Mouse (Mus musculus) embryonic facial prominence, embryonic 11.5 days (tissue): ENCODE measurements around the gene Tbl2. TPM values are rescaled to one million over a fixed set of nuclear protein-coding genes. Genes with fewer than 3 reads are reported as not detected.
A peak's percentile ranks its signal among the peaks of the same experiment; 100 is the strongest.

ENCODE experiments used
- ATAC-seq: fragments of 200-750 bp; cut with Nextera tagmentation; replicated peaks from 2 replicates; pipeline ENCODE4 v1.8.0; 2017; ENCODE audit warnings: low read depth; ENCODE audit not compliant: insufficient number of reproducible peaks, low FRiP score, low TSS enrichment
- DNase-seq: peaks from one replicate; pipeline ENCODE4 v3.0.0-alpha.2; 2015; ENCODE audit warnings: low spot score
- H3K27ac ChIP-seq: fragments of 300-500 bp; sonication (generic); replicated peaks from 2 replicates; pipeline ENCODE4 v1.5.1; 2014; ENCODE audit warnings: mild to moderate bottlenecking, low read depth, low read length, control low read depth
- H3K27me3 ChIP-seq: fragments of 300-500 bp; sonication (generic); 2 replicates; pipeline ENCODE4 v1.6.1; 2014; ENCODE audit warnings: mild to moderate bottlenecking, low read length, moderate library complexity, mixed read lengths; ENCODE audit not compliant: control insufficient read depth, insufficient read depth
- H3K36me3 ChIP-seq: fragments of 300-500 bp; sonication (generic); replicated peaks from 2 replicates; pipeline ENCODE4 v1.6.1; 2014; ENCODE audit warnings: low read depth, mild to moderate bottlenecking, low read length, moderate library complexity, mixed read lengths; ENCODE audit not compliant: control insufficient read depth, insufficient read depth
- H3K4me1 ChIP-seq: fragments of 300-500 bp; sonication (generic); 2 replicates; pipeline ENCODE4 v1.6.1; 2014; ENCODE audit warnings: low read length, mixed read lengths; ENCODE audit not compliant: control insufficient read depth, insufficient read depth
- H3K4me2 ChIP-seq: fragments of 300-500 bp; sonication (generic); 2 replicates; pipeline ENCODE4 v1.6.1; 2014; ENCODE audit warnings: low read depth, mild to moderate bottlenecking, control low read depth, low read length, moderate library complexity
- H3K4me3 ChIP-seq: fragments of 300-500 bp; sonication (generic); 2 replicates; pipeline ENCODE4 v1.5.1; 2014; ENCODE audit warnings: low read depth, low read length, control low read depth
- H3K9ac ChIP-seq: fragments of 300-500 bp; sonication (generic); replicated peaks from 2 replicates; pipeline ENCODE4 v1.6.1; 2014; ENCODE audit warnings: mild to moderate bottlenecking, control low read depth, low read length
- H3K9me3 ChIP-seq: fragments of 300-500 bp; sonication (generic); replicated peaks from 2 replicates; pipeline ENCODE4 v1.6.1; 2016; ENCODE audit warnings: mild to moderate bottlenecking, low read length, inconsistent platforms, mixed read lengths; ENCODE audit not compliant: control insufficient read depth
- WGBS: fragments of 180-500 bp; shearing (Covaris S2); extraction: QIAGEN DNeasy Blood & Tissue Kit; methylation state at CpG from one replicate; pipeline ENCODE4 v1.1.7; 2014; 5-methylcytosine and 5-hydroxymethylcytosine counted together
- polyA plus RNA-seq: library from polyadenylated mRNA; unstranded; fragments of >200 nt; fragmentation: Nextera tagmentation; extraction: Ambion mirVana; gene quantifications from 2 replicates; pipeline ENCODE4 v1.2.1, GENCODE M21; 2014

Gene Tbl2
- polyA plus RNA-seq, 1 experiment from 2014 or later: 20.8 TPM

DNA sequence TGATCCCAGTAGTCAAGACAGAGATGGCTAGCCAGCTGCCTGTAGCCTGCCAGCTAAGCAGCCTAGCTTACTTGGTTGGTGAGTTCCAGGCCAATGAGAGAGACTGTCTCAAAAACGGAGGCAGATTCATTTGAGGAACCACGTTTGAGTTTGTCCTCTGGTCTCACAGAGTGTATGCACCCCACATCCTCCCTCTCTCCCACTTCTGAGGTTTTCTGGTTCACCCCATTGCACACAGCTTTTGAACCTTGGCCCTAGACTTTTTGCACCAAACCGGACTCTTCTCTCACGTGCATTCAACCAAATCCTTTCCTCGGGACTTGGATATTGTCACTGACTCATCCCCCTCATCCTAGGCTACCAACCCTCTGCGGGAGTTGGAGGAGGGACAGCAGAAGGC is 39.5 kb upstream of the Tbl2 start:
- Histone ChIP-seq H3K4me3 (no peak overlapping the region), H3K36me3 (no peaks in the 10 kb centered on the region), H3K4me2 (no peak overlapping the region), H3K9ac (no peak overlapping the region), H3K4me1 (peaks cover 4% of the 10 kb centered on the region; the same call in 1 of the 2 replicates), H3K27me3 (peaks cover 22% of the 10 kb centered on the region), H3K9me3 (no peaks in the 10 kb centered on the region), H3K27ac (no peak overlapping the region)
- ATAC-seq (no peak), DNase-seq (no peak)
- WGBS: 68% methylated on average over 6 of the region's 6 CpGs

DNA sequence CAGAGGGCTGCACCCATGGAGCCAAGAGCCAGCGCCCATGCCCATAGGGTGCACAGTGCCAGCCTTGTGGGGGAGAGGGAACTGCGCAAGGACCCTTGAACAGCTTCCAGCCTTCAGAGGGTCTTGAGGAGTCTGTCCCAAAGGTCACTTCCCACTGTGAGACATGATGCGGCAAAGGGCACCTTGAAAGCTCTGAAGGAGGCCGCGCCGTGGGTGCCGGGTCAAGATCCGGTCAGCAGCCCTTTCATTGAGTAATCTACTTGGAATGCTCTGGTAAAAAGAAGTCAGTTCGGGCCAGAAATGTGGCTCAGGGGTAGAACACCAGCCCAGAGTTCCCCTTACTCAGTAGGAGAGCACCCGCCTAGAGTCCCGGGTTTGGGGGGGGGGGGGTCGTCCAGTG is 35.7 kb upstream of the Tbl2 start:
- DNase-seq (no peak), ATAC-seq (no peak)
- Histone ChIP-seq H3K9me3 (no peaks in the 10 kb centered on the region), H3K27ac (no peak overlapping the region), H3K4me1 (no peaks in the 10 kb centered on the region), H3K4me2 (no peak overlapping the region), H3K36me3 (no peaks in the 10 kb centered on the region), H3K9ac (no peak overlapping the region), H3K4me3 (no peak overlapping the region), H3K27me3 (peaks cover 3% of the 10 kb centered on the region; the same call in 1 of the 2 replicates)
- WGBS: 84% methylated on average over 12 of the region's 12 CpGs

- DNase-seq (no peak), ATAC-seq (no peak)
- Histone ChIP-seq H3K9me3 (no peaks in the 10 kb centered on the region), H3K9ac (no peak overlapping the region), H3K4me1 (no peaks in the 10 kb centered on the region), H3K4me3 (no peak overlapping the region), H3K27me3 (no peaks in the 10 kb centered on the region), H3K27ac (no peak overlapping the region), H3K4me2 (no peak overlapping the region), H3K36me3 (no peaks in the 10 kb centered on the region)
- 85% methylated on average over 8 of the region's 8 CpGs for WGBS
Observed at GRCm38 (mm10) chr5:135115241-135115640, 34.2 kb upstream of the Tbl2 start.

GRCm38 (mm10) chr5:135118589-135119081 is 30.8 kb upstream of the Tbl2 start:
- no peak for ATAC-seq
- Histone ChIP-seq H3K4me3 (no peak overlapping the region), H3K9ac (no peak overlapping the region), H3K4me1 (no peaks in the 10 kb centered on the region), H3K9me3 (no peaks in the 10 kb centered on the region), H3K27me3 (no peaks in the 10 kb centered on the region), H3K4me2 (no peak overlapping the region), H3K36me3 (no peaks in the 10 kb centered on the region), H3K27ac (no peak overlapping the region)
- WGBS: 33% methylated on average over 6 of the region's 6 CpGs
- peak; percentile 70 for DNase-seq

- no peaks in the 10 kb centered on the region for H3K4me1 ChIP-seq
- H3K9me3 ChIP-seq: no peaks in the 10 kb centered on the region
- H3K27me3 ChIP-seq: no peaks in the 10 kb centered on the region
- H3K4me2 ChIP-seq: no peak overlapping the region
- no peaks in the 10 kb centered on the region for H3K36me3 ChIP-seq
- DNase-seq: no peak
- no peak for ATAC-seq
- H3K9ac ChIP-seq: no peak overlapping the region
- WGBS: 67% methylated on average over 4 of the region's 4 CpGs
- no peak overlapping the region for H3K4me3 ChIP-seq
- no peak overlapping the region for H3K27ac ChIP-seq
Observed at GRCm38 (mm10) chr5:135120753-135121152, 28.7 kb upstream of the Tbl2 start.

- H3K27ac ChIP-seq: no peak overlapping the region
Observed at GRCm38 (mm10) chr5:135126121-135126520, 23.3 kb upstream of the Tbl2 start.

DNA sequence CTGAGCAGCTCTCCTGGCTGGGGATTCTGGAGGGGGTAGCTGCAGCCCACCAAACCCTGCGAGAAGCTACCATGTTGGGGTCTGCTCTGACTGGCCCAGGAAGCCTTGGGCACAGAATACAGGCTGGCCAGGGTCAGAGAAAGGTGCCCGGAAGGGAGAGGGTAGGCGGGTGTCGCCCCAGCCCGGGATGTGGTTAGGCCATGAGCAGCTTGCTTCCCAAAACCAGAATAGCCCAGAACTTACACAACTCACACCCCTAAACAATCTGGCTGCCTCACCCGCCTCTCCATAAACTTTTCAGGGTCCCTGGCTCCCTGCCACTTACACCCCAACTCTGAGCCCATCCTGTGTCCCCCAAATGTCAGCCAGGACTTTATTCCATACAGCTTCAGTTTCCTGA is 21.8 kb upstream of the Tbl2 start:
- Histone ChIP-seq H3K36me3 (no peaks in the 10 kb centered on the region), H3K4me3 (no peak overlapping the region), H3K9ac (no peak overlapping the region), H3K27me3 (peaks cover 7% of the 10 kb centered on the region), H3K4me1 (no peaks in the 10 kb centered on the region), H3K9me3 (no peaks in the 10 kb centered on the region), H3K27ac (no peak overlapping the region), H3K4me2 (no peak overlapping the region)
- WGBS: 83% methylated on average over 6 of the region's 6 CpGs
- no peak for ATAC-seq
- no peak for DNase-seq

More at GRCm38 (mm10) chr5:135126121-135126520, 23.3 kb upstream of the Tbl2 start:
- no peak for ATAC-seq
- DNase-seq: no peak
- H3K4me3 ChIP-seq: no peak overlapping the region
- no peaks in the 10 kb centered on the region; the same call in 1 of the 2 replicates for H3K27me3 ChIP-seq
- H3K36me3 ChIP-seq: no peaks in the 10 kb centered on the region
- no peak overlapping the region for H3K4me2 ChIP-seq
- 57% methylated on average over 6 of the region's 6 CpGs for WGBS
- no peaks in the 10 kb centered on the region for H3K4me1 ChIP-seq
- H3K9me3 ChIP-seq: no peaks in the 10 kb centered on the region
- no peak overlapping the region for H3K9ac ChIP-seq

DNA sequence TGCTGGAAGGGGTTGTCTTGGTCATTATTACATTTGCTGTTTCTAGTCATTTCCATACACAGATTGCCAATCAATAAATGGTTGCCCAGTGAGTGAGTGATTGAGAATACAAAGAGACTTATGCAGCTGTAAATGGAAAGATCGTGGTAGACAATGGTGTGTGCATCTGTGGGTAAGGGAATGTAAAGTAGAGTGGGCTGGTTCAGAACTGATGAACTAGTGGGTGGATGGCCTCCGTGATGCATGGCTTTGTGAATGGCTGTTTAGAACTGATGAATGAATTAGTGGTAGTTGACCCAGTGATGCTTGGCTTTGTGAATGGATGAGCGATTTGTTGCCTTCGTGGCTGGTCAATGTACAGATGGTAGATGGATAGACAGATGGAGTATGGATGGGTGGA is 19.7 kb upstream of the Tbl2 start:
- ATAC-seq: no peak
- no peak overlapping the region for H3K27ac ChIP-seq
- H3K27me3 ChIP-seq: peaks cover 25% of the 10 kb centered on the region
- no peak overlapping the region for H3K9ac ChIP-seq
- H3K9me3 ChIP-seq: no peaks in the 10 kb centered on the region
- 84% methylated on average over 4 of the region's 4 CpGs for WGBS
- no peak for DNase-seq
- no peak overlapping the region for H3K4me3 ChIP-seq
- H3K36me3 ChIP-seq: no peaks in the 10 kb centered on the region
- no peak overlapping the region for H3K4me2 ChIP-seq
- no peaks in the 10 kb centered on the region for H3K4me1 ChIP-seq
